In genomic region chr7:142666659-142667058, GRCm38 (mm10) we compare ENCODE assay signal across 8 mouse cellular contexts. TPM values are rescaled to one million over a fixed set of nuclear protein-coding genes. Genes with fewer than 3 reads are reported as not detected.
DNase-seq lines count a peak whose midpoint lies in the region; ATAC-seq and TF ChIP-seq lines count a peak whose summit lies in the region.

Gene Igf2, minus strand, starts transcription at chr7:142666816.

- no peak for ATAC-seq in intestine, embryonic 16.5 days
- ATAC-seq in liver, embryonic 12.5 days: no peak
- ATAC-seq in erythroid progenitor cell, adult 5-6 weeks (replicated peaks; ENCODE audit: low FRiP score, poor library complexity, severe bottlenecking): no peak
- ATAC-seq in cerebellum, adult (ENCODE audit: insufficient number of reproducible peaks, low FRiP score, low TSS enrichment): no peak

- peaks cover 22% of the 10 kb centered on the region for H3K9me3 ChIP-seq in ES-Bruce4 (replicated peaks; ENCODE audit: control insufficient read depth, insufficient read depth, low read length, poor library complexity, severe bottlenecking)
- peaks cover 15% of the 10 kb centered on the region for H3K9me3 ChIP-seq in intestine, embryonic 16.5 days (ENCODE audit: control insufficient read depth, low read length)
- peaks cover 30% of the 10 kb centered on the region for H3K9me3 ChIP-seq in liver, embryonic 12.5 days (replicated peaks)

- no peak for TF ChIP-seq EP300 in ES-Bruce4 (IDR thresholded peaks at IDR 0.05; ENCODE audit: insufficient read depth, low read depth, low read length)

- no peaks in the 10 kb centered on the region for H3K36me3 ChIP-seq in ES-Bruce4 (ENCODE audit: control insufficient read depth, insufficient read depth, low read length, poor library complexity, severe bottlenecking)
- no peaks in the 10 kb centered on the region for H3K36me3 ChIP-seq in intestine, embryonic 16.5 days (ENCODE audit: control insufficient read depth, insufficient read depth, low read length)
- peaks cover 23% of the 10 kb centered on the region for H3K36me3 ChIP-seq in liver, embryonic 12.5 days

- no peak for TF ChIP-seq CTCF in ES-Bruce4 (IDR thresholded peaks at IDR 0.05; ENCODE audit: low read depth, low read length)

- no peaks in the 10 kb centered on the region for H3K4me1 ChIP-seq in ES-Bruce4 (ENCODE audit: control insufficient read depth, insufficient read depth, low read length)
- 0 out of 2 replicates have a peak, but pooled peaks cover 3% of the 10 kb centered on the region for H3K4me1 ChIP-seq in intestine, embryonic 16.5 days (ENCODE audit: control insufficient read depth, insufficient read depth, low read length)
- 0 out of 2 replicates have a peak, but pooled peaks cover 3% of the 10 kb centered on the region for H3K4me1 ChIP-seq in liver, embryonic 12.5 days

- no peak within 1 kb of the TSS for H3K4me3 ChIP-seq in ES-Bruce4 (ENCODE audit: low read depth, low read length)
- H3K4me3 ChIP-seq in intestine, embryonic 16.5 days (ENCODE audit: low read length): 0 out of 2 replicates have a peak within 1 kb of the TSS, but pooled peaks have one; percentile 45
- no peak within 1 kb of the TSS for H3K4me3 ChIP-seq in liver, embryonic 12.5 days

- 67% methylated on average over 2 of the region's 2 CpGs for WGBS in intestine, embryonic 16.5 days
- WGBS in liver, embryonic 12.5 days (ENCODE audit: insufficient replicate concordance): 33% methylated on average over 2 of the region's 2 CpGs

- H3K27ac ChIP-seq in ES-Bruce4 (ENCODE audit: insufficient read depth, low read length): no peak within 1 kb of the TSS
- H3K27ac ChIP-seq in intestine, embryonic 16.5 days (ENCODE audit: low read length): peak within 1 kb of the TSS; percentile 49
- H3K27ac ChIP-seq in liver, embryonic 12.5 days: no peak within 1 kb of the TSS

- DNase-seq in adrenal gland, postnatal 14 days: peak; percentile 55
- DNase-seq in gonadal fat pad, adult 2 months (ENCODE audit: low read depth): no peak
- DNase-seq in urinary bladder, postnatal 14 days (ENCODE audit: low spot score): no peak

- TF ChIP-seq POLR2A in ES-Bruce4 (IDR thresholded peaks at IDR 0.05; ENCODE audit: insufficient read depth, low read length): no peak

- no peak within 1 kb of the TSS for H3K9ac ChIP-seq in ES-Bruce4 (ENCODE audit: low read depth, poor library complexity, severe bottlenecking)
- H3K9ac ChIP-seq in intestine, embryonic 16.5 days (ENCODE audit: low read depth, low read length): peak within 1 kb of the TSS; percentile 66
- no peak within 1 kb of the TSS for H3K9ac ChIP-seq in liver, embryonic 12.5 days

- 0 out of 2 replicates have a peak within 1 kb of the TSS, but pooled peaks have one; percentile 53 for H3K4me2 ChIP-seq in intestine, embryonic 16.5 days (ENCODE audit: low read depth, low read length)
- H3K4me2 ChIP-seq in liver, embryonic 12.5 days: no peak within 1 kb of the TSS

- H3K27me3 ChIP-seq in ES-Bruce4 (ENCODE audit: control insufficient read depth, insufficient read depth, low read length, poor library complexity, severe bottlenecking): peaks cover 26% of the 10 kb centered on the region
- H3K27me3 ChIP-seq in intestine, embryonic 16.5 days (replicated peaks; ENCODE audit: control insufficient read depth, insufficient read depth, low read length): peaks cover 34% of the 10 kb centered on the region
- H3K27me3 ChIP-seq in liver, embryonic 12.5 days (replicated peaks): peaks cover 61% of the 10 kb centered on the region

RNA-seq across cellular contexts. Expression of gene Igf2, which starts in this region (rescaled TPM):
- polyA plus RNA-seq in ES-Bruce4 (2011; ENCODE audit: insufficient read depth, insufficient read length, low read depth, missing spikeins): 272 and 297 TPM in 2 replicates
- total RNA-seq in adrenal gland, postnatal 14 days (2021): 119 and 187 TPM in 2 replicates
- polyA plus RNA-seq in gonadal fat pad, adult 2 months (2012; rRNA removed): 18.3 and 25.2 TPM in 2 replicates
- polyA plus RNA-seq in intestine, embryonic 16.5 days (2015; fragmentation: Nextera tagmentation; extraction: Ambion mirVana): 757 and 778 TPM in 2 replicates
- 354 and 377 TPM in 2 replicates for polyA plus RNA-seq in liver, embryonic 12.5 days (2016; fragmentation: Nextera tagmentation; extraction: Ambion mirVana)
- total RNA-seq in erythroid progenitor cell, adult 5-6 weeks (2015; ENCODE audit: low replicate concordance): not detected in 2 replicates
- total RNA-seq in erythroid progenitor cell, adult 5-6 weeks (2017; ENCODE audit: low replicate concordance): not detected in 2 replicates

Comparison
In these comparisons a context has a peak if more than half of its experiments do, and no peak if none do; other contexts are left out.
1. RNA of gene Igf2 (total RNA-seq): 119 to 187 TPM in adrenal gland, postnatal 14 days; not detected in erythroid progenitor cell, adult 5-6 weeks; every median in the first group is over 100 times any median in the second.
2. RNA of gene Igf2 (polyA plus RNA-seq): 757 to 778 TPM in intestine, embryonic 16.5 days, 354 to 377 TPM in liver, embryonic 12.5 days and 272 to 297 TPM in ES-Bruce4; 18.3 to 25.2 TPM in gonadal fat pad, adult 2 months; every median in the first group is over 10 times any median in the second.